Mouse (Mus musculus) fibroblast of lung, adult 2 months (primary cell): ENCODE results near the gene Pld4.
A peak's percentile ranks its signal among the peaks of the same experiment; 100 is the strongest.

Source experiments
- DNase-seq: peaks from one replicate; pipeline ENCODE4 v3.0.0-alpha.2; 2011; ENCODE audit warnings: low read depth

Pld4 gene

GRCm38 (mm10) chr12:112767036-112767890 lies 6.8 kb downstream of the Pld4 start:
- DNase-seq: no peak

- no peak for DNase-seq
Measured at GRCm38 (mm10) chr12:112768166-112768565, 7.7 kb downstream of the Pld4 start.

GRCm38 (mm10) chr12:112769031-112769430 lies 8.6 kb downstream of the Pld4 start:
- no peak for DNase-seq

GRCm38 (mm10) chr12:112769751-112770150 lies 9.3 kb downstream of the Pld4 start:
- no peak for DNase-seq

GRCm38 (mm10) chr12:112770396-112770795 lies 9.9 kb downstream of the Pld4 start:
- no peak for DNase-seq

- DNase-seq: no peak
Measured at GRCm38 (mm10) chr12:112772306-112772705, 11.9 kb downstream of the Pld4 start.

- no peak for DNase-seq
Measured at GRCm38 (mm10) chr12:112773366-112773765, 12.9 kb downstream of the Pld4 start.

GRCm38 (mm10) chr12:112774026-112774425 lies 13.6 kb downstream of the Pld4 start:
- DNase-seq: no peak

GRCm38 (mm10) chr12:112774481-112774880 lies 14.0 kb downstream of the Pld4 start:
- DNase-seq: no peak

GRCm38 (mm10) chr12:112791026-112791425 lies 30.6 kb downstream of the Pld4 start:
- DNase-seq: no peak

- no peak for DNase-seq
Measured at GRCm38 (mm10) chr12:112793601-112794355, 33.3 kb downstream of the Pld4 start.

- peak; percentile 83 for DNase-seq
Measured at GRCm38 (mm10) chr12:112794356-112794816, 33.9 kb downstream of the Pld4 start.

- no peak for DNase-seq
Measured at GRCm38 (mm10) chr12:112794998-112795397, 34.5 kb downstream of the Pld4 start.

- DNase-seq: peak; percentile 97
Measured at GRCm38 (mm10) chr12:112795466-112796104, 35.1 kb downstream of the Pld4 start.

- DNase-seq: no peak
Measured at GRCm38 (mm10) chr12:112796551-112797510, 36.4 kb downstream of the Pld4 start.

- peak; percentile 91 for DNase-seq
Measured at GRCm38 (mm10) chr12:112797672-112798331, 37.3 kb downstream of the Pld4 start.

GRCm38 (mm10) chr12:112798332-112798681 lies 37.9 kb downstream of the Pld4 start:
- DNase-seq: no peak

GRCm38 (mm10) chr12:112798716-112799115 lies 38.3 kb downstream of the Pld4 start:
- no peak for DNase-seq

GRCm38 (mm10) chr12:112799237-112799970 lies 38.9 kb downstream of the Pld4 start:
- DNase-seq: no peak

- no peak for DNase-seq
Measured at GRCm38 (mm10) chr12:112800476-112800875, 40.0 kb downstream of the Pld4 start.
